10 mouse cellular contexts compared by ENCODE assay signal in genomic region chr10:60696975-60697374, GRCm38 (mm10). TPM values are rescaled to one million over a fixed set of nuclear protein-coding genes. Genes with fewer than 3 reads are reported as not detected.
DNase-seq lines count a peak whose midpoint lies in the region; ATAC-seq lines count a peak whose summit lies in the region.
"Had no signal": no experiment of that assay in that cellular context is flagged by ENCODE, and none has a peak within 500 bp of the region (broad histone marks: within the 10 kb centered on the region; RNA-seq: fewer than 3 reads in every experiment).

No protein-coding gene starts in this region.

- H3K9me3 ChIP-seq in neural tube, embryonic 15.5 days (replicated peaks): no peaks in the 10 kb centered on the region
- H3K9me3 ChIP-seq in forebrain, embryonic 16.5 days (ENCODE audit: control insufficient read depth, low read length): no peaks in the 10 kb centered on the region
- H3K9me3 ChIP-seq in intestine, embryonic 15.5 days: no peaks in the 10 kb centered on the region
- H3K9me3 ChIP-seq in limb, embryonic 10.5 days (replicated peaks): no peaks in the 10 kb centered on the region
- H3K9me3 ChIP-seq in neural tube, embryonic 11.5 days (ENCODE audit: control insufficient read depth, low read length): no peaks in the 10 kb centered on the region
- H3K9me3 ChIP-seq: embryonic facial prominence, embryonic 13.5 days; neural tube, embryonic 12.5 days had no signal

- H3K4me1 ChIP-seq in neural tube, embryonic 15.5 days: peaks cover 1% of the 10 kb centered on the region
- H3K4me1 ChIP-seq in forebrain, embryonic 16.5 days (replicated peaks; ENCODE audit: control insufficient read depth, insufficient read depth, low read length): peaks cover 4% of the 10 kb centered on the region
- 0 out of 2 replicates have a peak, but pooled peaks cover under 1% of the 10 kb centered on the region for H3K4me1 ChIP-seq in intestine, embryonic 15.5 days (replicated peaks)
- no peaks in the 10 kb centered on the region for H3K4me1 ChIP-seq in limb, embryonic 10.5 days
- H3K4me1 ChIP-seq in neural tube, embryonic 11.5 days (ENCODE audit: control insufficient read depth, insufficient read depth, low read length): no peaks in the 10 kb centered on the region
- H3K4me1 ChIP-seq: neural tube, embryonic 12.5 days had no signal

- ATAC-seq in neural tube, embryonic 15.5 days (ENCODE audit: low FRiP score): no peak
- ATAC-seq in forebrain, embryonic 16.5 days: peak; percentile 57; the same call in 1 of the 2 replicates
- peak; percentile 49; the same call in 1 of the 2 replicates for ATAC-seq in intestine, embryonic 15.5 days
- ATAC-seq in neural tube, embryonic 11.5 days (ENCODE audit: insufficient read depth, low FRiP score, low TSS enrichment): no peak

- 15% methylated on average over 5 of the region's 5 CpGs for WGBS in neural tube, embryonic 15.5 days
- 9% methylated on average over 5 of the region's 5 CpGs for WGBS in forebrain, embryonic 16.5 days
- 12% methylated on average over 5 of the region's 5 CpGs for WGBS in intestine, embryonic 15.5 days
- 20% methylated on average over 5 of the region's 5 CpGs for WGBS in limb, embryonic 10.5 days
- WGBS in neural tube, embryonic 11.5 days: 15% methylated on average over 5 of the region's 5 CpGs

- peaks cover 19% of the 10 kb centered on the region; the same call in 1 of the 2 replicates for H3K27me3 ChIP-seq in neural tube, embryonic 15.5 days (replicated peaks)
- H3K27me3 ChIP-seq in forebrain, embryonic 16.5 days (replicated peaks; ENCODE audit: control insufficient read depth, insufficient read depth, low read length): no peaks in the 10 kb centered on the region
- H3K27me3 ChIP-seq in intestine, embryonic 15.5 days (replicated peaks): 0 out of 2 replicates have a peak, but pooled peaks cover 7% of the 10 kb centered on the region
- peaks cover 22% of the 10 kb centered on the region for H3K27me3 ChIP-seq in limb, embryonic 10.5 days (ENCODE audit: low read depth, poor library complexity, severe bottlenecking)
- H3K27me3 ChIP-seq in neural tube, embryonic 11.5 days (ENCODE audit: control insufficient read depth, insufficient read depth, low read length): no peaks in the 10 kb centered on the region

- no peak overlapping the region for H3K9ac ChIP-seq in neural tube, embryonic 15.5 days (replicated peaks)
- H3K9ac ChIP-seq in forebrain, embryonic 16.5 days (replicated peaks; ENCODE audit: low read depth, low read length): no peak overlapping the region
- H3K9ac ChIP-seq in intestine, embryonic 15.5 days: no peak overlapping the region
- H3K9ac ChIP-seq in neural tube, embryonic 11.5 days (ENCODE audit: low read length): no peak overlapping the region
- H3K9ac ChIP-seq: embryonic facial prominence, embryonic 13.5 days; neural tube, embryonic 12.5 days had no signal

- no peak overlapping the region for H3K4me3 ChIP-seq in neural tube, embryonic 15.5 days (replicated peaks)
- no peak overlapping the region for H3K4me3 ChIP-seq in forebrain, embryonic 16.5 days (replicated peaks; ENCODE audit: low read length)
- no peak overlapping the region for H3K4me3 ChIP-seq in intestine, embryonic 15.5 days (replicated peaks)
- no peak overlapping the region for H3K4me3 ChIP-seq in limb, embryonic 10.5 days
- H3K4me3 ChIP-seq in neural tube, embryonic 11.5 days (ENCODE audit: low read depth, low read length): no peak overlapping the region
- H3K4me3 ChIP-seq: embryonic facial prominence, embryonic 13.5 days; neural tube, embryonic 12.5 days had no signal

- H3K4me2 ChIP-seq in neural tube, embryonic 15.5 days: no peak overlapping the region
- H3K4me2 ChIP-seq in forebrain, embryonic 16.5 days (ENCODE audit: low read length): no peak overlapping the region
- no peak overlapping the region for H3K4me2 ChIP-seq in intestine, embryonic 15.5 days (replicated peaks)
- no peak overlapping the region for H3K4me2 ChIP-seq in neural tube, embryonic 11.5 days (ENCODE audit: low read depth)
- H3K4me2 ChIP-seq: embryonic facial prominence, embryonic 13.5 days; neural tube, embryonic 12.5 days had no signal

- DNase-seq in neural tube, embryonic 10.5 days (ENCODE audit: extremely low spot score, low spot score): peak; percentile 73
- peak; percentile 39 for DNase-seq in cerebellum, adult 11 months
- DNase-seq in limb, embryonic 10.5 days (ENCODE audit: low spot score): peak; percentile 80
- peak; percentile 72 for DNase-seq in neural tube, embryonic 11.5 days (ENCODE audit: low spot score)
- peak; percentile 31 for DNase-seq in testis, postnatal 14 days (ENCODE audit: low spot score)

- H3K36me3 ChIP-seq in neural tube, embryonic 15.5 days: no peaks in the 10 kb centered on the region
- H3K36me3 ChIP-seq in forebrain, embryonic 16.5 days (ENCODE audit: control insufficient read depth, insufficient read depth): no peaks in the 10 kb centered on the region
- no peaks in the 10 kb centered on the region for H3K36me3 ChIP-seq in intestine, embryonic 15.5 days
- H3K36me3 ChIP-seq in limb, embryonic 10.5 days: no peaks in the 10 kb centered on the region
- no peaks in the 10 kb centered on the region for H3K36me3 ChIP-seq in neural tube, embryonic 11.5 days (ENCODE audit: control insufficient read depth, insufficient read depth, low read length)
- H3K36me3 ChIP-seq: embryonic facial prominence, embryonic 13.5 days; neural tube, embryonic 12.5 days had no signal

- no peak overlapping the region for H3K27ac ChIP-seq in neural tube, embryonic 15.5 days (replicated peaks)
- no peak overlapping the region for H3K27ac ChIP-seq in forebrain, embryonic 16.5 days (ENCODE audit: low read length)
- H3K27ac ChIP-seq in intestine, embryonic 15.5 days: no peak overlapping the region
- no peak overlapping the region for H3K27ac ChIP-seq in limb, embryonic 10.5 days
- H3K27ac ChIP-seq in neural tube, embryonic 11.5 days (ENCODE audit: low read depth, low read length): no peak overlapping the region
- H3K27ac ChIP-seq: embryonic facial prominence, embryonic 13.5 days; neural tube, embryonic 12.5 days had no signal

RNA-seq across cellular contexts. Expression of gene Cdh23, which starts 0.7 kb away (rescaled TPM):
- 8.6 and 10.0 TPM in 2 replicates for polyA plus RNA-seq in neural tube, embryonic 15.5 days (2015; fragmentation: Nextera tagmentation; extraction: Ambion mirVana)
- 1.2 and 2.7 TPM in 2 replicates for polyA plus RNA-seq in forebrain, embryonic 16.5 days (2015; fragmentation: Nextera tagmentation; extraction: Ambion mirVana)
- polyA plus RNA-seq in intestine, embryonic 15.5 days (2015; fragmentation: Nextera tagmentation; extraction: Ambion mirVana): 0.44 and 0.67 TPM in 2 replicates
- 0.26 and 0.36 TPM in 2 replicates for polyA plus RNA-seq in limb, embryonic 10.5 days (2016; fragmentation: Nextera tagmentation; extraction: Ambion mirVana)
- polyA plus RNA-seq in neural tube, embryonic 11.5 days (2014; fragmentation: Nextera tagmentation; extraction: Ambion mirVana): 0.50 and 0.51 TPM in 2 replicates

RNA-seq across cellular contexts. Expression of gene Slc29a3, which starts 55.6 kb away (rescaled TPM):
- 12.6 and 13.2 TPM in 2 replicates for polyA plus RNA-seq in neural tube, embryonic 15.5 days (2015; fragmentation: Nextera tagmentation; extraction: Ambion mirVana)
- 13.0 and 13.4 TPM in 2 replicates for polyA plus RNA-seq in forebrain, embryonic 16.5 days (2015; fragmentation: Nextera tagmentation; extraction: Ambion mirVana)
- polyA plus RNA-seq in intestine, embryonic 15.5 days (2015; fragmentation: Nextera tagmentation; extraction: Ambion mirVana): 9.1 and 11.1 TPM in 2 replicates
- polyA plus RNA-seq in limb, embryonic 10.5 days (2016; fragmentation: Nextera tagmentation; extraction: Ambion mirVana): 7.0 and 8.0 TPM in 2 replicates
- polyA plus RNA-seq in neural tube, embryonic 11.5 days (2014; fragmentation: Nextera tagmentation; extraction: Ambion mirVana): 9.3 and 10.4 TPM in 2 replicates

Comparison
In these comparisons a context has a peak if more than half of its experiments do, and no peak if none do; other contexts are left out.
1. ATAC-seq: peak in forebrain, embryonic 16.5 days (single experiment) and intestine, embryonic 15.5 days (single experiment); none in neural tube, embryonic 15.5 days (single experiment) and neural tube, embryonic 11.5 days (single experiment).
2. Peak in every context shown above with its lines, with median percentiles within 50 percentile points of each other: DNase-seq.